Mouse (Mus musculus) layer of hippocampus, adult 9-11 months (tissue): Measurements from ENCODE around the gene Gm17651.

Experiments
- DNase-seq: peaks from one replicate; pipeline ENCODE4 v3.0.0; 2022

The Gm17651 gene

GRCm38 (mm10) chr3:97674644-97675110 is at the start of gene Gm17651:
Gene Gm17651 (minus strand): TSS chr3:97674694.
- no peak for DNase-seq

GRCm38 (mm10) chr3:97719116-97719515 is 44.6 kb upstream of the Gm17651 start:
- no peak for DNase-seq

GRCm38 (mm10) chr3:97715922-97716321 is 41.4 kb upstream of the Gm17651 start:
- no peak for DNase-seq

- DNase-seq = no peak
Measured at GRCm38 (mm10) chr3:97710881-97711280, 36.4 kb upstream of the Gm17651 start.

GRCm38 (mm10) chr3:97710134-97710533 is 35.6 kb upstream of the Gm17651 start:
- no peak for DNase-seq

GRCm38 (mm10) chr3:97706561-97706960 is 32.1 kb upstream of the Gm17651 start:
- DNase-seq = no peak

- DNase-seq = no peak
Measured at GRCm38 (mm10) chr3:97705508-97705907, 31.0 kb upstream of the Gm17651 start.

- no peak for DNase-seq
Measured at GRCm38 (mm10) chr3:97702448-97703080, 28.1 kb upstream of the Gm17651 start.

GRCm38 (mm10) chr3:97701198-97701597 is 26.7 kb upstream of the Gm17651 start:
- DNase-seq = no peak

GRCm38 (mm10) chr3:97699061-97699460 is 24.6 kb upstream of the Gm17651 start:
- no peak for DNase-seq

- no peak for DNase-seq
Measured at GRCm38 (mm10) chr3:97697291-97697690, 22.8 kb upstream of the Gm17651 start.

- DNase-seq = no peak
Measured at GRCm38 (mm10) chr3:97696866-97697265, 22.4 kb upstream of the Gm17651 start.

- no peak for DNase-seq
Measured at GRCm38 (mm10) chr3:97693806-97694205, 19.3 kb upstream of the Gm17651 start.

- no peak for DNase-seq
Measured at GRCm38 (mm10) chr3:97691443-97692017, 17.0 kb upstream of the Gm17651 start.

GRCm38 (mm10) chr3:97690590-97690989 is 16.1 kb upstream of the Gm17651 start:
- DNase-seq = no peak

GRCm38 (mm10) chr3:97689289-97689688 is 14.8 kb upstream of the Gm17651 start:
- DNase-seq = no peak

- no peak for DNase-seq
Measured at GRCm38 (mm10) chr3:97686372-97687117, 12.1 kb upstream of the Gm17651 start.

GRCm38 (mm10) chr3:97683560-97684195 is 9.2 kb upstream of the Gm17651 start:
- DNase-seq = no peak

- DNase-seq = no peak
Measured at GRCm38 (mm10) chr3:97682576-97682975, 8.1 kb upstream of the Gm17651 start.

- DNase-seq = no peak
Measured at GRCm38 (mm10) chr3:97682159-97682502, 7.6 kb upstream of the Gm17651 start.

- DNase-seq = peak; percentile 75
Measured at GRCm38 (mm10) chr3:97681321-97682158, 7.0 kb upstream of the Gm17651 start.

- DNase-seq = peak; percentile 61
Measured at GRCm38 (mm10) chr3:97680631-97681320, 6.3 kb upstream of the Gm17651 start.
